Mouse (Mus musculus): ENCODE results near the gene Pip4k2c. TPM values are rescaled to one million over a fixed set of nuclear protein-coding genes. Genes with fewer than 3 reads are reported as not detected.

The Pip4k2c gene
- polyA plus RNA-seq, 1 experiment from 2014 or later = 39.1 TPM

GRCm38 (mm10) chr10:127230693-127231092, 19.3 kb upstream of the Pip4k2c start:
- Histone ChIP-seq H3K4me1 (ENCODE audit: control insufficient read depth, low read depth, low read length) (no peaks in the 10 kb centered on the region; the same call in none of the 2 replicates), H3K4me2 (ENCODE audit: low read depth, low read length) (no peak overlapping the region), H3K9me3 (replicated peaks; ENCODE audit: control insufficient read depth, low read length) (no peaks in the 10 kb centered on the region), H3K27ac (ENCODE audit: low read length) (no peak overlapping the region), H3K4me3 (ENCODE audit: low read depth, low read length) (no peak overlapping the region), H3K36me3 (ENCODE audit: control insufficient read depth, insufficient read depth) (no peaks in the 10 kb centered on the region), H3K9ac (ENCODE audit: low read depth, low read length) (no peak overlapping the region), H3K27me3 (ENCODE audit: control insufficient read depth, insufficient read depth, low read depth, low read length) (no peaks in the 10 kb centered on the region)
- no peak for ATAC-seq (ENCODE audit: low read depth)
- WGBS (ENCODE audit: insufficient replicate concordance) = 22% methylated on average over 12 of the region's 12 CpGs

GRCm38 (mm10) chr10:127228897-127229296, 17.5 kb upstream of the Pip4k2c start:
- peak; percentile 76 for ATAC-seq (ENCODE audit: low read depth)
- Histone ChIP-seq H3K4me2 (ENCODE audit: low read depth, low read length) (no peak overlapping the region), H3K36me3 (ENCODE audit: control insufficient read depth, insufficient read depth) (no peaks in the 10 kb centered on the region), H3K9ac (ENCODE audit: low read depth, low read length) (no peak overlapping the region), H3K27me3 (ENCODE audit: control insufficient read depth, insufficient read depth, low read depth, low read length) (no peaks in the 10 kb centered on the region), H3K4me3 (ENCODE audit: low read depth, low read length) (no peak overlapping the region), H3K4me1 (ENCODE audit: control insufficient read depth, low read depth, low read length) (no peaks in the 10 kb centered on the region; the same call in none of the 2 replicates), H3K27ac (ENCODE audit: low read length) (no peak overlapping the region), H3K9me3 (replicated peaks; ENCODE audit: control insufficient read depth, low read length) (no peaks in the 10 kb centered on the region)
- WGBS (ENCODE audit: insufficient replicate concordance) = 23% methylated on average over 4 of the region's 4 CpGs

GRCm38 (mm10) chr10:127227163-127227562, 15.8 kb upstream of the Pip4k2c start:
- H3K9ac ChIP-seq (ENCODE audit: low read depth, low read length) = no peak overlapping the region
- H3K4me1 ChIP-seq (ENCODE audit: control insufficient read depth, low read depth, low read length) = no peaks in the 10 kb centered on the region; the same call in none of the 2 replicates
- no peaks in the 10 kb centered on the region for H3K36me3 ChIP-seq (ENCODE audit: control insufficient read depth, insufficient read depth)
- no peak overlapping the region for H3K27ac ChIP-seq (ENCODE audit: low read length)
- H3K4me2 ChIP-seq (ENCODE audit: low read depth, low read length) = no peak overlapping the region
- ATAC-seq (ENCODE audit: low read depth) = no peak
- no peaks in the 10 kb centered on the region for H3K27me3 ChIP-seq (ENCODE audit: control insufficient read depth, insufficient read depth, low read depth, low read length)
- whole genome bisulfite sequencing (ENCODE audit: insufficient replicate concordance) = 57% methylated on average over 8 of the region's 8 CpGs
- no peaks in the 10 kb centered on the region for H3K9me3 ChIP-seq (replicated peaks; ENCODE audit: control insufficient read depth, low read length)
- no peak overlapping the region for H3K4me3 ChIP-seq (ENCODE audit: low read depth, low read length)

GRCm38 (mm10) chr10:127226318-127226895, 15.0 kb upstream of the Pip4k2c start:
- H3K36me3 ChIP-seq (ENCODE audit: control insufficient read depth, insufficient read depth) = no peaks in the 10 kb centered on the region
- no peak overlapping the region for H3K27ac ChIP-seq (ENCODE audit: low read length)
- WGBS (ENCODE audit: insufficient replicate concordance) = 53% methylated on average over 8 of the region's 8 CpGs
- no peak overlapping the region for H3K4me2 ChIP-seq (ENCODE audit: low read depth, low read length)
- H3K4me3 ChIP-seq (ENCODE audit: low read depth, low read length) = no peak overlapping the region
- ATAC-seq (ENCODE audit: low read depth) = no peak
- no peak overlapping the region for H3K9ac ChIP-seq (ENCODE audit: low read depth, low read length)
- no peaks in the 10 kb centered on the region; the same call in none of the 2 replicates for H3K4me1 ChIP-seq (ENCODE audit: control insufficient read depth, low read depth, low read length)
- H3K27me3 ChIP-seq (ENCODE audit: control insufficient read depth, insufficient read depth, low read depth, low read length) = no peaks in the 10 kb centered on the region
- H3K9me3 ChIP-seq (replicated peaks; ENCODE audit: control insufficient read depth, low read length) = no peaks in the 10 kb centered on the region

- H3K9me3 ChIP-seq (replicated peaks; ENCODE audit: control insufficient read depth, low read length) = no peaks in the 10 kb centered on the region
- H3K4me2 ChIP-seq (ENCODE audit: low read depth, low read length) = no peak overlapping the region
- 22% methylated on average over 10 of the region's 10 CpGs for WGBS (ENCODE audit: insufficient replicate concordance)
- H3K36me3 ChIP-seq (ENCODE audit: control insufficient read depth, insufficient read depth) = no peaks in the 10 kb centered on the region
- H3K27ac ChIP-seq (ENCODE audit: low read length) = no peak overlapping the region
- no peaks in the 10 kb centered on the region for H3K27me3 ChIP-seq (ENCODE audit: control insufficient read depth, insufficient read depth, low read depth, low read length)
- H3K4me3 ChIP-seq (ENCODE audit: low read depth, low read length) = no peak overlapping the region
- no peak for ATAC-seq (ENCODE audit: low read depth)
- H3K4me1 ChIP-seq (ENCODE audit: control insufficient read depth, low read depth, low read length) = no peaks in the 10 kb centered on the region; the same call in none of the 2 replicates
- H3K9ac ChIP-seq (ENCODE audit: low read depth, low read length) = no peak overlapping the region
Observed at GRCm38 (mm10) chr10:127225732-127226131, 14.3 kb upstream of the Pip4k2c start.

- Histone ChIP-seq H3K27ac (ENCODE audit: low read length) (no peak overlapping the region), H3K4me3 (ENCODE audit: low read depth, low read length) (no peak overlapping the region), H3K4me1 (ENCODE audit: control insufficient read depth, low read depth, low read length) (no peaks in the 10 kb centered on the region; the same call in 1 of the 2 replicates), H3K9me3 (replicated peaks; ENCODE audit: control insufficient read depth, low read length) (no peaks in the 10 kb centered on the region), H3K9ac (ENCODE audit: low read depth, low read length) (no peak overlapping the region), H3K4me2 (ENCODE audit: low read depth, low read length) (no peak overlapping the region), H3K36me3 (ENCODE audit: control insufficient read depth, insufficient read depth) (no peaks in the 10 kb centered on the region), H3K27me3 (ENCODE audit: control insufficient read depth, insufficient read depth, low read depth, low read length) (no peaks in the 10 kb centered on the region)
- ATAC-seq (ENCODE audit: low read depth) = no peak
- 53% methylated on average over 6 of the region's 6 CpGs for WGBS (ENCODE audit: insufficient replicate concordance)
Observed at GRCm38 (mm10) chr10:127225213-127225612, 13.8 kb upstream of the Pip4k2c start.

- Histone ChIP-seq H3K27me3 (ENCODE audit: control insufficient read depth, insufficient read depth, low read depth, low read length) (no peaks in the 10 kb centered on the region), H3K9ac (ENCODE audit: low read depth, low read length) (no peak overlapping the region), H3K9me3 (replicated peaks; ENCODE audit: control insufficient read depth, low read length) (no peaks in the 10 kb centered on the region), H3K4me2 (ENCODE audit: low read depth, low read length) (no peak overlapping the region), H3K36me3 (ENCODE audit: control insufficient read depth, insufficient read depth) (no peaks in the 10 kb centered on the region), H3K4me1 (ENCODE audit: control insufficient read depth, low read depth, low read length) (no peaks in the 10 kb centered on the region; the same call in 1 of the 2 replicates), H3K27ac (ENCODE audit: low read length) (no peak overlapping the region), H3K4me3 (ENCODE audit: low read depth, low read length) (no peak overlapping the region)
- no peak for ATAC-seq (ENCODE audit: low read depth)
- WGBS (ENCODE audit: insufficient replicate concordance) = 76% methylated on average over 2 of the region's 2 CpGs
Observed at GRCm38 (mm10) chr10:127218339-127218738, 7.0 kb upstream of the Pip4k2c start.

GRCm38 (mm10) chr10:127217177-127217576, 5.8 kb upstream of the Pip4k2c start:
- Histone ChIP-seq H3K4me2 (ENCODE audit: low read depth, low read length) (no peak overlapping the region), H3K4me3 (ENCODE audit: low read depth, low read length) (no peak overlapping the region), H3K9me3 (replicated peaks; ENCODE audit: control insufficient read depth, low read length) (no peaks in the 10 kb centered on the region), H3K4me1 (ENCODE audit: control insufficient read depth, low read depth, low read length) (no peaks in the 10 kb centered on the region; the same call in none of the 2 replicates), H3K27me3 (ENCODE audit: control insufficient read depth, insufficient read depth, low read depth, low read length) (no peaks in the 10 kb centered on the region), H3K9ac (ENCODE audit: low read depth, low read length) (no peak overlapping the region), H3K36me3 (ENCODE audit: control insufficient read depth, insufficient read depth) (no peaks in the 10 kb centered on the region), H3K27ac (ENCODE audit: low read length) (no peak overlapping the region)
- ATAC-seq (ENCODE audit: low read depth) = no peak

GRCm38 (mm10) chr10:127216456-127216855, 5.1 kb upstream of the Pip4k2c start:
- Histone ChIP-seq H3K4me1 (ENCODE audit: control insufficient read depth, low read depth, low read length) (peaks cover 4% of the 10 kb centered on the region), H3K27ac (ENCODE audit: low read length) (no peak overlapping the region), H3K9ac (ENCODE audit: low read depth, low read length) (no peak overlapping the region), H3K4me2 (ENCODE audit: low read depth, low read length) (no peak overlapping the region), H3K36me3 (ENCODE audit: control insufficient read depth, insufficient read depth) (no peaks in the 10 kb centered on the region), H3K27me3 (ENCODE audit: control insufficient read depth, insufficient read depth, low read depth, low read length) (no peaks in the 10 kb centered on the region), H3K9me3 (replicated peaks; ENCODE audit: control insufficient read depth, low read length) (no peaks in the 10 kb centered on the region), H3K4me3 (ENCODE audit: low read depth, low read length) (no peak overlapping the region)
- ATAC-seq (ENCODE audit: low read depth) = no peak
- 88% methylated on average over 11 of the region's 11 CpGs for WGBS (ENCODE audit: insufficient replicate concordance)
